Mouse (Mus musculus): ENCODE measurements around the gene Apbb2. TPM values are rescaled to one million over a fixed set of nuclear protein-coding genes. Genes with fewer than 3 reads are reported as not detected.

Gene Apbb2
- polyA plus RNA-seq, 1 experiment from 2014 or later: 48.9 TPM

- ATAC-seq: no peak
- WGBS: 84% methylated on average over 7 of the region's 7 CpGs
- H3K4me1 ChIP-seq (ENCODE audit: insufficient read depth, low read depth, low read length): no peaks in the 10 kb centered on the region; the same call in 1 of the 2 replicates
Measured at GRCm38 (mm10) chr5:66529631-66530030, 89.0 kb downstream of the Apbb2 start.

GRCm38 (mm10) chr5:66528567-66528966 is 90.0 kb downstream of the Apbb2 start:
- Histone ChIP-seq H3K36me3 (ENCODE audit: insufficient read depth, low read length) (no peaks in the 10 kb centered on the region), H3K4me2 (replicated peaks; ENCODE audit: low read depth, low read length) (no peak overlapping the region), H3K4me3 (ENCODE audit: low read depth, low read length) (no peak overlapping the region), H3K9ac (replicated peaks; ENCODE audit: low read depth) (no peak overlapping the region), H3K4me1 (ENCODE audit: insufficient read depth, low read depth, low read length) (no peaks in the 10 kb centered on the region; the same call in 1 of the 2 replicates), H3K27ac (ENCODE audit: low read length) (no peak overlapping the region), H3K9me3 (ENCODE audit: low read length) (no peaks in the 10 kb centered on the region), H3K27me3 (replicated peaks; ENCODE audit: insufficient read depth, low read length) (no peaks in the 10 kb centered on the region)
- DNase-seq (ENCODE audit: low spot score) (no peak), ATAC-seq (no peak)
- TF ChIP-seq CTCF (IDR thresholded peaks at IDR 0.05) (no peak), EP300 (IDR thresholded peaks at IDR 0.05) (no peak)
- 52% methylated on average over 7 of the region's 7 CpGs for WGBS

More at GRCm38 (mm10) chr5:66529631-66530030, 89.0 kb downstream of the Apbb2 start:
- no peak for TF ChIP-seq CTCF (IDR thresholded peaks at IDR 0.05)
- no peak for TF ChIP-seq EP300 (IDR thresholded peaks at IDR 0.05)
- Histone ChIP-seq H3K9ac (replicated peaks; ENCODE audit: low read depth) (no peak overlapping the region), H3K4me2 (replicated peaks; ENCODE audit: low read depth, low read length) (no peak overlapping the region), H3K27me3 (replicated peaks; ENCODE audit: insufficient read depth, low read length) (no peaks in the 10 kb centered on the region), H3K36me3 (ENCODE audit: insufficient read depth, low read length) (no peaks in the 10 kb centered on the region), H3K9me3 (ENCODE audit: low read length) (no peaks in the 10 kb centered on the region), H3K4me3 (ENCODE audit: low read depth, low read length) (no peak overlapping the region), H3K27ac (ENCODE audit: low read length) (no peak overlapping the region)
- DNase-seq (ENCODE audit: low spot score): no peak

- H3K27me3 ChIP-seq (replicated peaks; ENCODE audit: insufficient read depth, low read length): no peaks in the 10 kb centered on the region
- H3K4me3 ChIP-seq (ENCODE audit: low read depth, low read length): no peak overlapping the region
- ATAC-seq (0 out of 2 replicates have a peak, but pooled peaks have one; percentile 16), DNase-seq (ENCODE audit: low spot score) (no peak)
- H3K9ac ChIP-seq (replicated peaks; ENCODE audit: low read depth): no peak overlapping the region
- H3K9me3 ChIP-seq (ENCODE audit: low read length): no peaks in the 10 kb centered on the region
- H3K4me1 ChIP-seq (ENCODE audit: insufficient read depth, low read depth, low read length): no peaks in the 10 kb centered on the region; the same call in 1 of the 2 replicates
- TF ChIP-seq EP300 (IDR thresholded peaks at IDR 0.05): no peak
- TF ChIP-seq CTCF (IDR thresholded peaks at IDR 0.05): no peak
- 63% methylated on average over 8 of the region's 8 CpGs for WGBS
- H3K36me3 ChIP-seq (ENCODE audit: insufficient read depth, low read length): no peaks in the 10 kb centered on the region
- 0 out of 2 replicates have a peak overlapping the region, but pooled peaks have one; percentile 11 for H3K27ac ChIP-seq (ENCODE audit: low read length)
- H3K4me2 ChIP-seq (replicated peaks; ENCODE audit: low read depth, low read length): no peak overlapping the region
Measured at GRCm38 (mm10) chr5:66527090-66527489, 91.5 kb downstream of the Apbb2 start.

GRCm38 (mm10) chr5:66525002-66525401 is 93.6 kb downstream of the Apbb2 start:
- H3K4me1 ChIP-seq (ENCODE audit: insufficient read depth, low read depth, low read length): no peaks in the 10 kb centered on the region; the same call in 1 of the 2 replicates
- no peaks in the 10 kb centered on the region for H3K27me3 ChIP-seq (replicated peaks; ENCODE audit: insufficient read depth, low read length)
- no peaks in the 10 kb centered on the region for H3K9me3 ChIP-seq (ENCODE audit: low read length)
- H3K27ac ChIP-seq (ENCODE audit: low read length): no peak overlapping the region
- no peak overlapping the region for H3K4me3 ChIP-seq (ENCODE audit: low read depth, low read length)
- H3K4me2 ChIP-seq (replicated peaks; ENCODE audit: low read depth, low read length): no peak overlapping the region
- no peak for TF ChIP-seq CTCF (IDR thresholded peaks at IDR 0.05)
- no peak for TF ChIP-seq EP300 (IDR thresholded peaks at IDR 0.05)
- no peaks in the 10 kb centered on the region for H3K36me3 ChIP-seq (ENCODE audit: insufficient read depth, low read length)
- no peak for ATAC-seq
- WGBS: 69% methylated on average over 4 of the region's 4 CpGs
- no peak for DNase-seq (ENCODE audit: low spot score)
- no peak overlapping the region for H3K9ac ChIP-seq (replicated peaks; ENCODE audit: low read depth)

- no peak for ATAC-seq
- Histone ChIP-seq H3K27ac (ENCODE audit: low read length) (peak overlapping the region; percentile 33; the same call in 1 of the 2 replicates), H3K4me3 (ENCODE audit: low read depth, low read length) (no peak overlapping the region), H3K4me1 (ENCODE audit: insufficient read depth, low read depth, low read length) (no peaks in the 10 kb centered on the region; the same call in 1 of the 2 replicates), H3K9ac (replicated peaks; ENCODE audit: low read depth) (no peak overlapping the region), H3K4me2 (replicated peaks; ENCODE audit: low read depth, low read length) (peak overlapping the region; percentile 43), H3K27me3 (replicated peaks; ENCODE audit: insufficient read depth, low read length) (no peaks in the 10 kb centered on the region), H3K36me3 (ENCODE audit: insufficient read depth, low read length) (no peaks in the 10 kb centered on the region), H3K9me3 (ENCODE audit: low read length) (no peaks in the 10 kb centered on the region)
- peak; percentile 56 for DNase-seq (ENCODE audit: low spot score)
- TF ChIP-seq EP300 (IDR thresholded peaks at IDR 0.05) (no peak), CTCF (IDR thresholded peaks at IDR 0.05) (no peak)
- 45% methylated on average over 16 of the region's 16 CpGs for WGBS
Measured at GRCm38 (mm10) chr5:66523681-66524503, 94.7 kb downstream of the Apbb2 start.

GRCm38 (mm10) chr5:66521250-66521649 is 97.3 kb downstream of the Apbb2 start:
- H3K4me1 ChIP-seq (ENCODE audit: insufficient read depth, low read depth, low read length): no peaks in the 10 kb centered on the region; the same call in 1 of the 2 replicates
- H3K27me3 ChIP-seq (replicated peaks; ENCODE audit: insufficient read depth, low read length): no peaks in the 10 kb centered on the region
- WGBS: 82% methylated on average over 2 of the region's 2 CpGs

More at GRCm38 (mm10) chr5:66521250-66521649, 97.3 kb downstream of the Apbb2 start:
- DNase-seq (ENCODE audit: low spot score) (no peak), ATAC-seq (no peak)
- H3K4me3 ChIP-seq (ENCODE audit: low read depth, low read length): no peak overlapping the region
- H3K36me3 ChIP-seq (ENCODE audit: insufficient read depth, low read length): no peaks in the 10 kb centered on the region
- no peak overlapping the region for H3K9ac ChIP-seq (replicated peaks; ENCODE audit: low read depth)
- TF ChIP-seq EP300 (IDR thresholded peaks at IDR 0.05): no peak
- TF ChIP-seq CTCF (IDR thresholded peaks at IDR 0.05): no peak
- H3K4me2 ChIP-seq (replicated peaks; ENCODE audit: low read depth, low read length): no peak overlapping the region
- H3K9me3 ChIP-seq (ENCODE audit: low read length): no peaks in the 10 kb centered on the region
- H3K27ac ChIP-seq (ENCODE audit: low read length): no peak overlapping the region

Data from lung, postnatal 0 days (tissue).